Mouse (Mus musculus) stomach, embryonic 15.5 days (tissue): ENCODE measurements around the gene Pdpr. TPM values are rescaled to one million over a fixed set of nuclear protein-coding genes. Genes with fewer than 3 reads are reported as not detected.
"Not testable (repeated sequence)": the region's sequence is repeated elsewhere in the genome, so short reads cannot be mapped to it uniquely, and the experiment has no call there.

Source experiments
- ATAC-seq: fragments of 200-750 bp; cut with Nextera tagmentation; 2 replicates; pipeline ENCODE4 v1.8.0; 2017; ENCODE audit warnings: low read depth, moderate number of reproducible peaks, moderate TSS enrichment; ENCODE audit not compliant: insufficient read depth, low FRiP score
- H3K27ac ChIP-seq: fragments of 300-500 bp; sonication (generic); 2 replicates; pipeline ENCODE4 v1.5.1; 2015; ENCODE audit warnings: mild to moderate bottlenecking, inconsistent platforms
- H3K27me3 ChIP-seq: fragments of 300-500 bp; sonication (generic); replicated peaks from 2 replicates; pipeline ENCODE4 v1.6.1; 2015; ENCODE audit warnings: inconsistent platforms
- H3K36me3 ChIP-seq: fragments of 300-500 bp; sonication (generic); 2 replicates; pipeline ENCODE4 v1.6.1; 2015; ENCODE audit warnings: inconsistent platforms
- H3K4me1 ChIP-seq: fragments of 300-500 bp; sonication (generic); 2 replicates; pipeline ENCODE4 v1.6.1; 2015; ENCODE audit warnings: inconsistent platforms
- H3K4me2 ChIP-seq: fragments of 300-500 bp; sonication (generic); 2 replicates; pipeline ENCODE4 v1.6.1; 2015; ENCODE audit warnings: mild to moderate bottlenecking, inconsistent platforms
- H3K4me3 ChIP-seq: fragments of 300-500 bp; sonication (generic); replicated peaks from 2 replicates; pipeline ENCODE4 v1.5.1; 2015; ENCODE audit warnings: inconsistent platforms
- H3K9ac ChIP-seq: fragments of 300-500 bp; sonication (generic); 2 replicates; pipeline ENCODE4 v1.6.1; 2015; ENCODE audit warnings: inconsistent platforms
- H3K9me3 ChIP-seq: fragments of 300-500 bp; sonication (generic); 2 replicates; pipeline ENCODE4 v1.6.1; 2016; ENCODE audit warnings: inconsistent platforms
- WGBS: fragments of 180-500 bp; shearing (Covaris S2); methylation state at CpG from one replicate; pipeline ENCODE4 v1.1.7; 2015; 5-methylcytosine and 5-hydroxymethylcytosine counted together
- polyA plus RNA-seq: library from polyadenylated mRNA; unstranded; fragments of >200 nt; fragmentation: Nextera tagmentation; extraction: Ambion mirVana; gene quantifications from 2 replicates; pipeline ENCODE4 v1.2.1, GENCODE M21; 2015

Pdpr gene
- polyA plus RNA-seq, 1 experiment from 2014 or later = 9.6 TPM

GRCm38 (mm10) chr8:111062072-111062757, 32.2 kb upstream of the Pdpr start:
- Histone ChIP-seq H3K9me3 (no peaks in the 10 kb centered on the region), H3K27ac (no peak overlapping the region; the same call in 1 of the 2 replicates), H3K4me2 (peak overlapping the region; percentile 88), H3K9ac (peak overlapping the region; percentile 29), H3K4me3 (peak overlapping the region; percentile 62), H3K36me3 (no peaks in the 10 kb centered on the region), H3K4me1 (peaks cover 15% of the 10 kb centered on the region), H3K27me3 (no peaks in the 10 kb centered on the region; the same call in 1 of the 2 replicates)
- ATAC-seq = peak; percentile 91
- 0% methylated on average over 27 of the region's 27 CpGs for WGBS

DNA sequence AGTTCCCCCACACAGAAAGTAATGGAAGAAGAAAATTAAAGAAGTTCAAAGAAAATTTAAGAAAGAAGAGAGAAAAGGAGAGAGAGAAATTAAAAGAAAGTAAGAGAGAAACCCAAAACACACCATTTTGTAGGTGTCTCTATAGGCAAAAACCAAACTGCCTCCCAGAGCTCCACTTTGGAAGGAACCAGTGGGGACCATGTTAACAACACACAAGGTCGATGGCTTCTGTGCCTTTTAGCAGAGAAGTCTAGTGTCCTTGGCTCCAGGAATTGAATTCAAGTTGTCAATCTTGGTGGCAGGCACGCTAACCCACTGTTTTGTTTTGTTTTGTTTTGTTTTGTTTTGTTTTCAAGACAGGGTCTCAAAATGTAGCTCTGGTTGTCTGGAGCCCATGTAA, 31.5 kb upstream of the Pdpr start:
- no peak overlapping the region for H3K27ac ChIP-seq

DNA sequence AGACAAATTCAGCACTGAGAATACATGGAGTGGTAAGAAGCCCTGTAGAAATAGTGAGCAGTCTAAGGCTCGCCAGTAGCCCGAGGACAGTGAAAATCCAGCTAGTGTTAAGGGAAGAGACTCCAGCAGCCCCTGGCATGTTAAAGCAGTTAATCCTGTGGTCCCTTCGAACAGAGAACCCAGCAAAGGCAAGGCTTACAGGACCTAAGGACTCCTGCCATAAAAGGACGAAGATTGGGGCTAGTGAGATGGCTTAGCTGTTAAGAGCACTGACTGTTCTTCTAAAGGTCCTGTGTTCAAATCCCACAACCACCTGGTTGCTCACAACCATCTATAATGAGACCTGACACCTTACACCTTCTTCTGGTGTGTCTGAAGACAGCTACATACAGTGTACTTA, 28.1 kb upstream of the Pdpr start:
- 67% methylated on average over 4 of the region's 4 CpGs for WGBS
- Histone ChIP-seq H3K27ac (no peak overlapping the region), H3K4me1 (0 out of 2 replicates have a peak, but pooled peaks cover 3% of the 10 kb centered on the region), H3K4me2 (no peak overlapping the region), H3K36me3 (no peaks in the 10 kb centered on the region), H3K4me3 (no peak overlapping the region), H3K9me3 (no peaks in the 10 kb centered on the region), H3K27me3 (no peaks in the 10 kb centered on the region; the same call in 1 of the 2 replicates), H3K9ac (no peak overlapping the region)
- ATAC-seq = no peak

More for the DNA sequence above, 31.5 kb upstream of the Pdpr start:
- Histone ChIP-seq H3K36me3 (no peaks in the 10 kb centered on the region), H3K4me3 (peak overlapping the region; percentile 62), H3K4me1 (peaks cover 10% of the 10 kb centered on the region; the same call in 1 of the 2 replicates), H3K9me3 (no peaks in the 10 kb centered on the region), H3K4me2 (peak overlapping the region; percentile 88), H3K9ac (no peak overlapping the region), H3K27me3 (no peaks in the 10 kb centered on the region; the same call in 1 of the 2 replicates)
- no peak for ATAC-seq
- WGBS = 60% methylated on average over 2 of the region's 2 CpGs

- no peaks in the 10 kb centered on the region for H3K36me3 ChIP-seq
- H3K9me3 ChIP-seq = no peaks in the 10 kb centered on the region
- H3K9ac ChIP-seq = no peak overlapping the region
- no peak overlapping the region for H3K27ac ChIP-seq
- H3K4me1 ChIP-seq = no peaks in the 10 kb centered on the region
- H3K4me3 ChIP-seq = no peak overlapping the region
- ATAC-seq = no peak
- H3K27me3 ChIP-seq = no peaks in the 10 kb centered on the region; the same call in 1 of the 2 replicates
- 33% methylated on average over 10 of the region's 10 CpGs for WGBS
- no peak overlapping the region for H3K4me2 ChIP-seq
Observed at GRCm38 (mm10) chr8:111067439-111067838, 27.0 kb upstream of the Pdpr start.

- not testable (repeated sequence) for H3K36me3 ChIP-seq, ATAC-seq, H3K27ac ChIP-seq, H3K4me1 ChIP-seq, H3K9me3 ChIP-seq, H3K4me2 ChIP-seq, H3K4me3 ChIP-seq, H3K9ac ChIP-seq, H3K27me3 ChIP-seq
- WGBS = 85% methylated on average over 9 of the region's 9 CpGs
Observed at GRCm38 (mm10) chr8:111068660-111069059, 25.8 kb upstream of the Pdpr start.

DNA sequence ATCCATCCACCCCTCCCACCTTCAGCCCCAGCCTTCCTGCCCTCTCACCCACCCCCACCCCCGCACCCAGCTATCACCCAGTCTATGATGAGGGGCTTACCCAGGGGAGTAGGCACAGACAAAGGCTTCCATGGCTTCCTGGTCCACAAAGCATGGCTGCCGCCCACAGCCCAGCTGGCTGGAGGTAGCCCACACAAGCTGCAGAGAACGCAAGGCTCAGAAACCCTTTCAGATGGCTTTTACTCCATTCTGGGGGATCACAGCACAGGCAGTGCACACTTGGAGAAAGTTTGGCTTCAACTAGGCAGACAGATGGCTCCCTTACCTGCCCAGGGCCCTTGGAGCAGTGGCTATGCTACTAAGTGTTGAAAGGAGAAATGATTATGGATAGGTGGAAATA, 18.5 kb upstream of the Pdpr start:
- Histone ChIP-seq H3K27me3 (0 out of 2 replicates have a peak, but pooled peaks cover 4% of the 10 kb centered on the region), H3K36me3 (no peaks in the 10 kb centered on the region), H3K9ac (no peak overlapping the region), H3K27ac (no peak overlapping the region), H3K4me2 (no peak overlapping the region), H3K4me3 (no peak overlapping the region), H3K9me3 (no peaks in the 10 kb centered on the region), H3K4me1 (no peaks in the 10 kb centered on the region)
- no peak for ATAC-seq
- 76% methylated on average over 3 of the region's 3 CpGs for WGBS

DNA sequence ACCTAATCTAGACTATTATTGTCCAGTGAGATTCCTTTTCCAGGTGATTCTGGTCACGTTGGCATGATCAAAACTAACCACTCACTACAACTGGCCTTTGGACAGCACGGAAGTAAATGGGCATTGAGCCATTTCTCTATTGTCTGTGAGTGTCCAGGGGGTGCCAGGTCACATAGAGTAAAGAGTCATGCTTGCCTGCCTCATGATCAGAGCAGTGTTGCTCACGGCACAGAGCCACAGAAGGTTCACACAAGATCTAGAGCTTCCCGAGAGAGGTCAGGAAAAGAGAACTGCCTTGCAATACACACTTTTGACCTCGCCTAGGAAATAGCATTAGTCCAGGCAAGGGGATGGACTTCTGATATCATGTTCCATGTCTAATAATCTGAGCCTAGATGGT, 15.0 kb upstream of the Pdpr start:
- no peaks in the 10 kb centered on the region for H3K4me1 ChIP-seq
- no peak overlapping the region for H3K9ac ChIP-seq
- 63% methylated on average over 5 of the region's 5 CpGs for WGBS
- no peaks in the 10 kb centered on the region for H3K36me3 ChIP-seq
- no peak overlapping the region for H3K27ac ChIP-seq
- no peak overlapping the region for H3K4me2 ChIP-seq
- ATAC-seq = no peak
- no peaks in the 10 kb centered on the region for H3K9me3 ChIP-seq
- H3K27me3 ChIP-seq = 0 out of 2 replicates have a peak, but pooled peaks cover 4% of the 10 kb centered on the region
- H3K4me3 ChIP-seq = no peak overlapping the region

GRCm38 (mm10) chr8:111079861-111080271, 14.6 kb upstream of the Pdpr start:
- Histone ChIP-seq H3K36me3 (no peaks in the 10 kb centered on the region), H3K9me3 (no peaks in the 10 kb centered on the region), H3K27me3 (0 out of 2 replicates have a peak, but pooled peaks cover 4% of the 10 kb centered on the region), H3K9ac (no peak overlapping the region), H3K27ac (no peak overlapping the region), H3K4me2 (no peak overlapping the region), H3K4me3 (no peak overlapping the region), H3K4me1 (no peaks in the 10 kb centered on the region)
- ATAC-seq = no peak
- 31% methylated on average over 6 of the region's 6 CpGs for WGBS

DNA sequence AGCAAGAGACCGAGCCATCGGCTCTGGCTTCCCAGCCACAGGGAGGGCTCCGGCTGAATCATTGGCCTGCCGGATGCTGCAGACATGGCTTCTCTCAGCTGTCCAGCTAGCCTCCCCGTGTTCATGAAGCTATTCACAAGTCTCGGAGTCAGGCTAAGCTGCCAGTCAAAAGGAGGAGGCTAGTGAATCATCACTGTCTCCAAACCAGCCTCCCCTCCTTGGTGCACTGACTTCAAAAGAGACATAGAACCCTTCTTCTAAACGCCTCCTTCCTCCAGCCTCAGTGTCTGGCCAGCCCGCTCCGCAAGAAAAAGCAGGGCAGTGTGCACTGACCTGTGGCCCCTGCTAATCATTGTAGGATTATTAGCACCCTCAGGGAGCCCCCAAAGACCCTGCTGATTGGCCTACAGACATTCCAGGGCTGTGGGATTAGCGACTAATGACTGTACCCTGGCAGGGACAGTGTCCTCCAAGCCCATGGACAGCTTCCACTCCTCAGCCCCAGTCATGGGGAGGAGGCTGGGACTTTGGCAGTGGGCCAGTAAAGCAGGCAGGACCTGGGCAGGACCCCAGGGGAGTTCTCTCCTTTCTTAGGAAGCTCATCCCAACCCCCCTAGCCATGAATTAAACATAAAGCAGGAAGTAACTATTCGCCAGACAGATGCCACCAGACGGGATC, 12.7 kb upstream of the Pdpr start:
- no peaks in the 10 kb centered on the region for H3K9me3 ChIP-seq
- ATAC-seq = no peak
- WGBS = 65% methylated on average over 12 of the region's 12 CpGs
- no peak overlapping the region for H3K4me3 ChIP-seq
- no peaks in the 10 kb centered on the region for H3K36me3 ChIP-seq
- no peak overlapping the region for H3K4me2 ChIP-seq
- H3K27ac ChIP-seq = no peak overlapping the region
- 0 out of 2 replicates have a peak, but pooled peaks cover 4% of the 10 kb centered on the region for H3K27me3 ChIP-seq
- H3K4me1 ChIP-seq = no peaks in the 10 kb centered on the region
- H3K9ac ChIP-seq = no peak overlapping the region

DNA sequence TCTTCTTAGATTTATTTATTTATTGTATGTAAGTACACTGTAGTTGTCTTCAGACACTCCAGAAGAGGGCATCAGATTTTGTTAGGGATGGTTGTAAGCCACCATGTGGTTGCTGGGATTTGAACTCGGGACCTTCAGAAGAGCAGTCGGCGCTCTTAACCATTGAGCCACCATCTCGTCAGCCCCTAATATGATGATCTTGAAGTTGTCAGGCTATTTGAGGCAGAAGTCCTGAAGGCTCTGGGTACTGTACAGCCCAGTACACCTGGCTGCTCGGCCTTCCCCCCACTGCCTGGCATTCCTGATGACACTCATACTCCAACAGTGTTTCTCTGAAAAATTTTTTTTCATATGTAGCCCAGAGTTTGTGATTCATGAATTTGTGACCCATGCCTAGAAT, 10.5 kb upstream of the Pdpr start:
- ATAC-seq = not testable (repeated sequence)

GRCm38 (mm10) chr8:111090126-111090525, 4.3 kb upstream of the Pdpr start:
- 0% methylated on average over 2 of the region's 2 CpGs for WGBS
- H3K4me3 ChIP-seq = no peak overlapping the region
- H3K9me3 ChIP-seq = no peaks in the 10 kb centered on the region
- peaks cover 5% of the 10 kb centered on the region; the same call in 1 of the 2 replicates for H3K4me1 ChIP-seq
- no peak overlapping the region for H3K27ac ChIP-seq
- no peaks in the 10 kb centered on the region for H3K36me3 ChIP-seq
- no peaks in the 10 kb centered on the region for H3K27me3 ChIP-seq
- H3K9ac ChIP-seq = no peak overlapping the region
- no peak overlapping the region for H3K4me2 ChIP-seq
- ATAC-seq = no peak

More for the DNA sequence above, 10.5 kb upstream of the Pdpr start:
- H3K4me3 ChIP-seq, H3K9ac ChIP-seq, H3K27ac ChIP-seq, H3K27me3 ChIP-seq, H3K36me3 ChIP-seq, H3K9me3 ChIP-seq, H3K4me2 ChIP-seq, H3K4me1 ChIP-seq: not testable (repeated sequence)
- 89% methylated on average over 5 of the region's 5 CpGs for WGBS

DNA sequence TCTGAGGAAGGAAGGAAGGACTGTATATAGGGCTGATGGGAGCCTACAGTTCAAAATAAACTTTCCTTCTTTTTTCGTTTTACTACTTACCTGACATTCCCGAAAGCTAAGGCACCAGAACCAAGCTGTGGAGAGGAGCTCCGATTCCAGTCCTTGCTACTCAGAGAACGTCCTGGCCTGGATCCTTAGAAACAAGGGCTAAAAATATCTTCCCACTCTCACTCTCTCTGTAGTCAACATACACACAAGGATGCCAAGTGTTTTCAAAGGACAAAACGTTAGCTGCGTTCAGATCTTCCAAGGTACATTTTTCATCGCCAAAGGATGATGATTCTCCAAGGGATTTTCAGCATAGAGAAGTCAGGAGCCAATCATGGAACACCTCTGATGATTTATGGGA, 2.7 kb upstream of the Pdpr start:
- ATAC-seq = no peak
- Histone ChIP-seq H3K9ac (no peak overlapping the region), H3K4me1 (peaks cover 10% of the 10 kb centered on the region; the same call in 1 of the 2 replicates), H3K36me3 (no peaks in the 10 kb centered on the region), H3K27ac (no peak overlapping the region), H3K27me3 (no peaks in the 10 kb centered on the region), H3K4me2 (no peak overlapping the region), H3K4me3 (no peak overlapping the region), H3K9me3 (no peaks in the 10 kb centered on the region)
- WGBS = 78% methylated on average over 7 of the region's 7 CpGs
